Mouse (Mus musculus) thymus, postnatal 14 days (tissue): Measurements from ENCODE around the gene Armh4.
"Not testable (repeated sequence)": the region's sequence is repeated elsewhere in the genome, so short reads cannot be mapped to it uniquely, and the experiment has no call there.

Experiments
- DNase-seq: peaks from one replicate; pipeline ENCODE4 v3.0.0; 2021

The Armh4 gene

DNA sequence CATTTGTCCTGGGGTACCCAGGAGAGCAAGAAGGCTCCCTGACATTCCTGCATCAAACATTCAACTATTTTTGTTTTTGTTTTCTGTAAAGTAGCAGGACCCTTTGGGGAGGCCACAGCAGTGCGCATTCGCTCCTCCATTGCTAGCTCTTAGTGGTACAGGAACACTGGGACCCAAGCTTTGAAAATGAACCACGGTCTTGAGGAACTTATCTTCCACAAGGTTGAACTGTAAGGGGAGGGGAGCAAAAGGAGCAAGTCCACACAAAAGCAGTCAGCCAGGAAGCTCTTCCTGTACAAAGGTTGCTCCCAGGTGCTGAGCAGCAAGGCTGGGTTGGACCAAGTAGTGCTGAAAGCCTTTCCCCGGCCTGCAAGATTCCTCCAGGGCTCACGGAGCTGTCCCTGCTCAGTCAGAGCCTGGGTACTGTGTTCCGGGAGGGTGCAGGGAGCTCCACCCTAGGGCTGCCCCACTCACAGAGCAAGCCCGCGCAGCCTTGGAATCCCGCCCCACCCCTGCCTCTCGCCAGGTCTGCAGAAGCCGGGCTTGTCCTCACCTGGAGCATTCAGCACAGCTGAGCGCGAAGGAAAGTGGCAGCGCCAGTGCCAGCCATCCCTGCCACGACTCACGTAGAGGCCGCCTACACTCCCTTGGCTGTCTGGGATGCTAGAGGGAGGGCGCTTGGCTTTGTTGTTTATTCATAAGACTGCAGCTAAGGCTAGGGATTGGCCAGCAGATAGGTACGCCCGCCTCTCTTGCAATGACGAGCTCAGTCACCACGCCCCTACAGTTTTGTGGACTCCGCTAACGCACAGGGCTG lies at the start of gene Armh4:
TSS of gene Armh4 (minus strand) at position 669 of the 817 bp plus-strand sequence.
- no peak for DNase-seq

DNA sequence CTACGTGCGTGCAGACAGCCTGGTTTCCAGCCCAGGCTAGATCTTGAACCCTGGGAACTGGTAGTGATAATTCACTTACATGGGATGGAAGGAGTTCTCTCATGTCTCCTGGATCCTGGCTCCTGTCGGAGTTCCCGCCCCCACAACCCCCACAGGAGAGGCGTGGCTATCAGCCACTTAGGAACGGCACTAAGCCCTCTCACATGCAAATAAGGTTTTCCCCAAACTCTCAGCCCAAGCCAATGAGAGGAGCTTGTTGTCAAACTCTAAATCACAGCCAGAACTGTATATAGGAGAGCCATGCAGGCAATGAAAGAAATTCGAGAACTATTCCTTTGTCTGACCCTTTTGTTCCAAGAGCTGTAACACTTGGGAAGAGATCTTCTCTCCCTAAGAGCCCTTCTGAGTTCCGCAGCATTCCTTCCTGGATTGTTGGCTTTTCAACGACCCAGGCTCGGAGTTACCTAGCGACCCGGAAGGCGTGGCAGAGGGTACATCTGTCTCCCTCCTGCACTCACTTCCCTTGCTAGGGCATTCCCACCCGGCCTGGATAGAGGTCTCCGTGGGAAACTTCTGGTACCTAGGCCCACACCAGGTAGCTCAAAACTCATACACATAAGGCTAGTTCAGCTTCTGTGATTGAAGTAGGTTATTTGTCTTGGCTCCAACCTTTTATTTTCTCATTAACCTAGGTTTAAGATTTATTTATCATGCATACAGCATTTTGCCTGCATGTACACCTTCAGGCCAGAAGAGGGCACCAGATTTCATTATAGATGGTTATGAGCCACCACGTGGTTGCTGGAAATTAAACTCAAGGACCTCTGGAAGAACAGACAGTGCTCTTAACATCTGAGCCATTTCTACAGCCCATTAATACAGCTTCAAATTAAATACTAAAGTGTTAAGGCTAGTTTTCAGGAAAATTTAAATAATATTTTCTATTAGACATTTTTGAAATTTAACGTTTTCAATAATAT lies 46.3 kb upstream of the Armh4 start:
- DNase-seq = no peak

DNA sequence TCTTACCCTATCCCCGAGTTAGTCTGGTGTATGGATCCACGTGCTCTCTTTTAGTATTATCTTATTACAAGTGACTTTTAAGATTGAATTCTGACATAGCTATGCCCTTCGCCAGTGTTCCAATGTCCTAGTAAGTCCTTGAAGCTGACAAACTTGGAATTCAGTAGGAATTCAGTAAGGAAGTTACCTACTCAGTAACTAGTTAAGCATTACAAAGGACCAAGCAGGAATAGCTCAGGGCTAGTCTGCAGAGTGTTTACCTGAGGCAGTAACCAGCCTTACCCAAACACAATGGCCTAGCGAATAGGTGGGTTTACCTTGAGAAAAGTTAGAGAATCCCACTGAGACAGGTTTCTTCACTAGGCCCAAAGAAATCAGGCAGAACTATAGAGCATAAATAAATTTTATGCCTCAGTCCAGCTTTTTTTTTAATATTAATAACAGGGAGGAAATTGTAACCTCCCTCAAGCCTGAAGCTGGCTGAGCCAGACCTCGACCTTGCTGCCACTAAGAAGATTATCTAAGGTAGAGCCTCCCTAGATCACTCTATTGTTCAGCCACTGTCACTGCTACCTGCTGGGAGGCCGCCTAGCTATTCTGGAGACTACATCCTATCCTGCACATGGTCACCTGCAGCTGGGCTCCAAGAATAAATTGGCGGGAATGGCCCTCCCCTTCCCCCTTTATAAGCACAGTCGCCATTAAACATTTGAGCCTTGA lies 36.7 kb upstream of the Armh4 start:
- DNase-seq = not testable (repeated sequence)

DNA sequence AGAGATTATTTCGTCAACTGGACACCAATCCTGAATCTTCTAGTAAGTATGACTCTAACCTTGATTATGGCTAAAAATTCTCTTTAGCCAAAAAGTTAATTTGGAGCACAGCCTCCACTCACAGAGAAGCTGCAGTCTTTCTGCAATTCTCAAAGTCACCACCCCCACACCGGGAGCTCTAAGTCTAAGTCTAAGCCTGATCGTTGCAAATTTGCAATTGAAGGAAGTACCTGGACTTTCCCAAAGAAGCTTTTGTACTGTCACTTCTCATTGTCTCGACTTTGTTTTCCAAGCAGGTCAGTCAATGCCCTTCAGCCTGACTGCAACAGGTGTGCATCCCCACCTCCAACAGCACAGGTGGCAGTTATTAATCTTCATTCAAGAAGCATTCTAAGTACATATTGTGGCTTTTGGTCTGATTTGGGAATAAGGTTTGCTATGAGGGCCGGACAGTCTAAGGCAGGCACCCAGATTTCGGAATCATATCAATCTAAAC lies 35.6 kb upstream of the Armh4 start:
- DNase-seq = not testable (repeated sequence)

DNA sequence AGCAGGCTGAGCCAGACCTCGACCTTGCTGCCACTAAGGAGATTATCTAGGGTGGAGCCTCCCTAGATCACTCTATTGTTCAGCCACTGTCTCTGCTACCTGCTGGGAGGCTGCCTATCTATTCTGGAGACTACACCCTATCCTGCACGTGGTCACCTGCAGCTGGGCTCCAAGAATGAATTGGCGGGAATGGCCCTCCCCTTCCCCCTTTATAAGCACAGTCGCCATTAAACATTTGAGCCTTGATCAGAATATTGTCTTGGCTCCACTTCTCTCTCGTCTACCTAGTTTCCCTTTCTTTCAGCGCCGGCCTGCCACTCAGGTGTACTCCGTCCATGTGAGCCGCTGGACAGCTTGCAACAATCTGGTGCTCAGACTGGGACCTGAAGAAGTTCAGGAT lies 29.8 kb upstream of the Armh4 start:
- DNase-seq = not testable (repeated sequence)

DNA sequence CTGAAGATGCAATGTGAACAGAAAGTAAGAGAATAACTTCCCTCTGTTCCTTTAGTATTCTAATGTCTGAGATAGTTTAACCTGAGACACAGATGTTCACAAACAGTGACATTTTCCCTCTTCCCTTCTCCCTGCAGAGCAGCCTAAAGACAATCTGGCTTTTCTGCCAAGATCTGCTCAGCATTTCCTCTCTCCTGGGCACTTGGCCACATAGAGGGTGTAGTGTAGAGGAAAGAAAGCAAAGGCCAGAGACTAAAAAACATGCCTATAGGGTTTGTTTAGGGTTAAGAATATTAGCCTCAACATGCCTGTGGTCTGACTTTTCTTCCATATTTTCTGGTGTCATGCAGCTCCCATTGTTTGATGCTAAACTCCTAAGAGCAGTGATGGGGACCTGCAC lies 21.9 kb upstream of the Armh4 start:
- DNase-seq = not testable (repeated sequence)

DNA sequence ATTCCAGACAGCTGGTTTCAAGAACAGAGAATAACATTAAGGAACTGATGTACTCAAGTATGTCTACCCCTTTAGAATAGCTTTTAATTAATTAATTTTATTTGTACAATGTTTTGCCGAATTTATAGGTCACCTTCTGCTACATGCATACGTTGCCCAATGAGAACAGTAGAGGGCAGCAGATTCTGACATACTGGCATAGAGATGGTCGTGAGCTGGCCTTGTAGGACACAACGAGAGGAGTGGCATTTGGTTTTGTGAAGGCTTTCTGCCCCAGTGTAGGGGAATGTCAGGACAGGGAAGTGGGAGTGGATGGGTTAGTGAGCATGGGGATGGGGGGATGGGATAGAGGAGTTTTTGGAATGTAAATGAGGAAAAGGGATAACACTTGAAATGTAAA lies 18.3 kb upstream of the Armh4 start:
- no peak for DNase-seq

DNA sequence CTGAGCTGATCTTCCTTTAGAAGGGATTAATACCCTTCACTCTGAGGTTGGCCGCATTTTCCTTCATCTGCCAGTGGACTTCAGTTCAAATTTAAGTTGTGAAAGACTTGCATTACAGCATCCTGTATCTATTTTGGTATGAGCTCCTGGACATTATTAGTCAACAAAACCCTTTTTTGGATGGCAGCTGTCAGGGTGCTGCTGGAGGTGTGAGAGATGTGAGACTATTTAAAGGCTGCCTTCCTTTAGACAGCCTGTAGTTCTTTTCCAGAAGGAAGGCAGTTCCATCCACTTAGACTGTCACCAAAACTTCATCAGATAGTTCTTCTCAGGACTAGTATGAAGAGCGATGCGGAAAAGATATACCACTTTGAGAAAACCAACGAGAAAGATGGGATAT lies 10.8 kb upstream of the Armh4 start:
- no peak for DNase-seq

DNA sequence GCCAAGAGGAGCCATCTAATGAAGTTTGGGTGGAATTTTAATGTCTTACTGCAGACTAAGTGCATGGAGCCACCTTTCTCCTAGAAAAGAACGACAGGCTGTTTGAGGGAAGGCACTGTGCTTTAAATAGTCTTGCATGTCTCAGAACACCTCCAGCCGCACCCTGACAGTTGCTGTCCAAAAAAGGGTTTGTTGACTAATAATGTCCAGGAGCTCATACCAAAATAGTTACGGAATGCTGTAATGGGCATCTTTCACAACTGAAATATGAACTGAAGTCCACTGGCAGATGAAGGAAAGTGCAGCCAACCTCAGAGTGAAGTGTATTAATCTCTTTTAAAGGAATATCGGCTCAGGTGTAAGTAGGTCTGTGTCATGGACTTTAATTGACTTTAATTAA lies 7.4 kb upstream of the Armh4 start:
- no peak for DNase-seq

DNA sequence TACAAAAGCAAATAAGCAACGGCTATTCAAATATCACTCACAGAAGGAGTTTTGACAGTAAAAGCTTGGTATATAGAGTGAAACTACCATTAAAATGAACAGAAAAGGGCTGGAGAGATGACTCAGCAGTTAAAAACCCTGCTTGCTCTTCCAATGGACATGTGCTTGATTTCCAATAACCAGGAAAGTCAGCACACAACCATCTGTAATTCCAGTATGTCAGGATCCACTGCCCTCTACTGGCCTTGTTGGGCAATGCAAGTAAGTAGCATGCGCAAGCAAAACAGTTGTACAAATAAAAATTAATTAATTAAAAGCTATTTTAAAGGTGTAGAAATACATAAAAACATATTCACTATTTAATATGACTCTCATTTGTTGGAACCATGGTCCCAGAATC lies 2.6 kb upstream of the Armh4 start:
- peak; percentile 9 for DNase-seq

DNA sequence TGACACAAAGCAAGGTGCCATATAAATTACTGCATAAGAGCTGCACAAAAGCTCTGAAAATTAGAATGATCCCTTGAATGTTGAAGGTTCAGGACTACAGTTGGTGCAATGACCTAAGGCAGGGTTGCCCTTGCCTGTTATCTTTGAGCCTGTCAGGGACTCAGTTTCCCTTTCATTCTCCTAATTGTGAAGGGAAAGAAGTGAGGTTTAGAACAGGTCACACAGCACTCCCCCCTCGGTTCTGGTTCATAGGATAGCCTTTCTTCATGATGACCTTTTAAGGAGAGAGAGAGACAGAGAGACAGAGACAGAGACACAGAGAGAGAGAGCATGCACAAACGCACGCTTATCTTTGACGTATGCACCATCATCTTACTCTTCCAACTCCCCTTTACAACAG lies 683 bp upstream of the Armh4 start:
- no peak for DNase-seq

DNA sequence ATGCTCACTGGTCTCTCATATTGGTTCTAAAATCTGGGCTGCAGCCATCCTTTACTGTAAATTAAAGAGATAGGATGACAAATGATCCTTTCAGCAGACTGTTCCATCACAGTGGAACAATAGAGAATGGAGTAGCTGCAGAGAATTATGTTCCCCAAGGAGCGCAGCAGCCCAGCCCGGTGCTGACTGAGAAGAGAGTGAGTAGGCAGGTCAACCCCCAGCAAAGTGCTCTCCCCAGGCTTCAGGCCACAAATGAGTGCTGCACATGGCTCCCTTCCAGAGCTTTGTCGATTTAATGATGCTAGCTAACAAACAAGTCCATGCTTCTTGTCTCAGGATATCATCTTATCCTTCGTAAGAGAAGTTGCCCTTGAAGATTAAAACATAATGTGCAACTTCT lies 2.8 kb downstream of the Armh4 start:
- no peak for DNase-seq

DNA sequence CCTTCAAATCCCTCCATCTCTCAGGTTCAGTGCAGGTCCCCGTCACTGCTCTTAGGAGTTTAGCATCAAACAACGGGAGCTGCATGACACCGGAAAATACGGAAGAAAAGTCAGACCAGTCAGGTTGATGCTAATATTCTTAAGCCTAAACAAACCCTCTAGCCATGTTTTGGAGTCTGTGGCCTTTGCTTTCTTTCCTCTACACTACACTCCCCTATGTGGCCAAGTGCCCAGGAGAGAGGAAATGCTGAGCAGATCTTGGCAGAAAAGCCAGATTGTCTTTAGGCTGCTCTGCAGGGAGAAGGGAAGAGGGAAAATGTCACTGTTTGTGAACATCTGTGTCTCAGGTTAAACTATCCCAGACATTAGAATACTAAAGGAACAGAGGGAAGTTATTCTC lies 5.6 kb downstream of the Armh4 start:
- DNase-seq = not testable (repeated sequence)

DNA sequence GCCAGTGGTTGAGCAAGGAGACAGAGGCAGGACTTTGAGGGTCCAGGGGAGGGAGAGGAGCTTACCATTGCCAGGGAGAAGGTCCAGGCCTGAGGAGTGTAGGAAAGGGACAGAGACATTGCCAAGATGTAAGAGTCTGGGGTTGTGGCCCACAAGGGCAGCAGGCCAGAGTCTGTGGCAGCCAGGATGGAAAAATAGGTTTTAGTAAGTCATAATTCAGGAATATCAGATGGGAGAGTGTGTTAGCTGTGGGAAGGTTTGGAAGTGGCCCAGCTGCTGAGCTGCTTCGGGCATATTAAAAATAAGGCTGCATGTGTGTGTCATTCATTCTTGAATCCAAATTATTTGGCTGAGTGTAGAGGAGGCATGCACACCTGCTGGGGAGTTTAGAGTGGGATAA lies 11.4 kb downstream of the Armh4 start:
- DNase-seq = no peak

DNA sequence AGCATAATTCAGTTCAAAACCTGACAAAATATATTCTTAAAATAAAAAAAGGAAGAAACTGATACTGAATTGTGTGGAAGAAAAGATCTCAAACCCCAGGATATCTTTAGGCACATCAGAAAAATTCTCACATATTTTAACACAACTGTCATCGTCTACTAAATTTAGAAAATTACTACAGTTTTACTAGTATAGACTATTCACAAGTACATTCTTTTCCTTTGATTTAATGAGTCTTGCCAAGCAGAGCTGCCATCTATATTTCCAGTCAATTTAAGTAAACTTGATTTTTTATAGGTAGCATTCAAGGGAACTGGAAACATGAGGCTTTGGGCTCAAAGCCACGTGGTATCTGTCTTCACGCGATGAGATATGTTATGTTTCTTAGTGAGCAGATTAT lies 16.6 kb downstream of the Armh4 start:
- DNase-seq = no peak

DNA sequence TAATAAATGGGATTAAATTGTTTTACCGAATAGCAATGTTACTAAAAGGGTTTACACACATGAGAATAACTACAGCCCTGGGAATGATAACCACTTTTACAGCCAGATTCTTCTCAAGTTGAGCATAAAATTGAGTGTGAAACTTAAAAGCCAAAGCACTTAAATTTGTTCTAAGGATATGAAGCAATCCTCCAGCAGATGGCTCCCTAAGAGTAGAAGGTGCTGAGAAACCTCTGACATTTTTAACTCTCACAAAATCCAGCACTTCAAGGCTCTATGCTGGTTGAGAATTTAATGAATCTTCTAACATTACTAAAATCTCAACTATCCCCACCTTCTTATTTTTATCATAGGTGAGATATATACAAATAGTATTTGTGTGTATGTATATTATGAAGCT lies 27.3 kb downstream of the Armh4 start:
- no peak for DNase-seq

DNA sequence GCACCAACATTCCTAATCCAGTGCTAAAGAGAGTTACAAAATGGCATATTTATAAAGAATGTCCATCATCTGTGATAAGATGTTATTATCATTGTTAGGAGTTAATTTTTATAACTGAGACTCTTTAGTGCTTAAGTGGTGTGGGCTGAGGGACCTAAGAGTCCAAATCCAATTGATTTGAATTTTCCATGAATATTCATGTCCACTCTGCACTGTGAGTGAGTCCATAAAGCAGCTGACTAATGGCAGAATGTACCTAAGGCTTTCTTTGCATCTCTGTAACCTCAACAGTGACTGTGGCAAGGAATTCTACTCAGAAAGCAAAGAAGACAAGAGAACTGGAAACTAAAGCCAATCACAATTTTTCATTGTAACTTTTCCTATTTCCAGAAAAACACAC lies 30.6 kb downstream of the Armh4 start:
- no peak for DNase-seq

DNA sequence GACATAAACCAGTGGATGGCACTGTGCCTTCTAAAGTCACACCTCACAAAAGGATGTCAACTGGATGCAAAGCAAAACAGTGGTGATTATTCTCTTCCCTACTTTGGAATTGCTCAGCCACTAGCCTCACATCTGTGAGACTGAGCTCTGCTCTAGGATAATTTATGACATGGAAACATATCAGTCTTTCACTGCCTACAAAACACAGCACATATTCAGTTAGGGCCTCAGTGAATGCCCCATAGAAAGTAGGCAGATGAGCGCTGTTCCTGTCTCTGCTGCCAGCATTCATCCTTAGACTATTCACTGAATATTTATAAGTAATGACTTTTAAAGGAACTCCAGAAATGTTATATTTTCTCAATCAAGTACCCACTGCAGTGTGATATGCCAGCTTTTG lies 37.3 kb downstream of the Armh4 start:
- no peak for DNase-seq

DNA sequence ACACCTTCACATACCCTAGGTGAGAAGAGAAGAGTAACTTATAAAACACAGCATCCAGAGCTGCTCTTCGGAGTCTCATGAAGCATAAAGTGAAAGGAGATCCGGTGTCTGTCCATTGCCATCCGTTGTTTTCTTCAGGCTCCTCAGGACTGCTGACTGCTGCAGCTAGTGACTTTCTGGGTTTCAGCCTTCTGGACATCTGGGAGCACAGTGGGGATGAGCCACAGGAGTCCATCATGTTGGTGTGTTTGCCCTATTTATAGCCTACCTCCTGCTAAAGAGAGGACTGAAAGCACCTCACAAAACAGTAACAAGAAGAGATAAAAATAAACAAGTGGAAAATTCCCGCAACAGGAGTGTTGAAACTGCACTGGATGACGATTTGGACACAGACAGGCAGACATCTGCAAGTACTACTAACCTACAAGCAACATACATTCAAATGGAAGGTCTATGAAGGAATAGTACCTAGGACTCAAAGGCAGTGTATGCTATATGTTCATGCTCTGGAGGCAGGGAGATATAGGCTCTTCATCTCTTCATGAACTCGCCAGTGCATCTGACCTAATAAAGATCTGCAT lies 39.1 kb downstream of the Armh4 start:
- no peak for DNase-seq

DNA sequence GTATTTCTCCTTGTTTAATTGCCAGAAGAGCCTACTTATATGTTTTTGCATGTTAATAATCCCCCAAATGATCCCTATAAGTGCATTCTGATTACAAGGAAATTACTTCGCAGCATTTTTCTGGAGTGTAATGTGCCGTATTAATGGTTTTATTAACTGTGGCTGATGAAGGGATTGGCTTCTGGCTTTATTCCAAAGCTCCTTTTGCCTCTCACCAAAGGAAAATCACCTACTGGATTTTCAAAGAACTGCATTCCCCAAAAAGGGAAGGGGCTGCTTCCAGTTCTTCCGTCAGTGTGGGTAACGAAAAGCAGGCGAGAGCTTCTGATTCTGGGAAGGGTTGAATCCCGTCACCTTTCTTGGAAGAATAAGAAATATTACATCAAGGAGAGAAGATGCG lies 43.9 kb downstream of the Armh4 start:
- DNase-seq = no peak

DNA sequence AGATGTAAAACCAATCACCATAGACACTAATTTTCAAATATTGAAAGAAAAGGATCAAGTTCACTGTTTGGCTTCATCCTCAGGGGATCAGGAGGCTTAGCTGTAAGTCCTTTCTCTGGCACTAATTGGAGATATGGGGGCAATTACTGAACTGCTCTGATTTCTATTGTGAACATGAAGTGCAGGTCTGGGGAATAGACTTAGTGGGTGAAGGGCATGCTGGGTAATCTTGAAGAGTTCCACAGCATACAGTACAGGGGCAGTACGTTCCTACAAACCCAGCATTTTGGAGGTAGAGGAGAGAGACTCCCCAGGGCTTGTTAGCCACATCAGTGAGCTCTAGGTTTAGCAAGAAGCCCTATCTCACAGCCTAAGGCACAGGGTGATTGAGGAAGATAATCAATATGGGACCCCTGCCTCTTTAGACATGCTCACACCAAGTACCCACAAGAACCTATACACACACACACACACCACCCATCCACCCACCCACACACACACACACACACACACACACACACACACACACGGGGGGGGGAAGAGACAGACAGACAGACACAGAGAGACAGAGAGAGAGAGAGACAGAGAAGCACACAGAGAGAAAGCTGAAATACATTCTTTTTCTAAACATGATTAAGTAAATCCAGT lies 44.6 kb downstream of the Armh4 start:
- no peak for DNase-seq

DNA sequence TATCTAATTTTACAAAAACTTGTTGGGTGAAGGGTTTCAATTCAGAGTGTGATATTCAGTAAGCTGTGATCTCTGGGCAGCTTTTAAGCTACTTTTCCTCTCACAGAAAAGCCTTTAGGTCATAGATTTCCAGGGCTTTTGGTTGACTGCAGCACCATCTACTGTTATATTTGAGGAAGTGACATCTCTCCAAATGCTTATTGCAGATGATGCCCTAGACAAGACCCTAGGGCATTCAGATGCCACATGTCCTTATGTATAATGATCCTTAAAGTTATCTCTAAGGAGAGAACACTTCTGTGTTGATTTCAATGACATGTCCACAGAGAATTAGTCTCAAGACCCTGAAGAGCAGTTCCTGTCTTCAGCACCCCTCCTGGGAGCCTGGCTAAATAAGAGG lies 49.2 kb downstream of the Armh4 start:
- DNase-seq = no peak
